Mouse (Mus musculus): Measurements from ENCODE around the gene Trp53tg5.

DNA sequence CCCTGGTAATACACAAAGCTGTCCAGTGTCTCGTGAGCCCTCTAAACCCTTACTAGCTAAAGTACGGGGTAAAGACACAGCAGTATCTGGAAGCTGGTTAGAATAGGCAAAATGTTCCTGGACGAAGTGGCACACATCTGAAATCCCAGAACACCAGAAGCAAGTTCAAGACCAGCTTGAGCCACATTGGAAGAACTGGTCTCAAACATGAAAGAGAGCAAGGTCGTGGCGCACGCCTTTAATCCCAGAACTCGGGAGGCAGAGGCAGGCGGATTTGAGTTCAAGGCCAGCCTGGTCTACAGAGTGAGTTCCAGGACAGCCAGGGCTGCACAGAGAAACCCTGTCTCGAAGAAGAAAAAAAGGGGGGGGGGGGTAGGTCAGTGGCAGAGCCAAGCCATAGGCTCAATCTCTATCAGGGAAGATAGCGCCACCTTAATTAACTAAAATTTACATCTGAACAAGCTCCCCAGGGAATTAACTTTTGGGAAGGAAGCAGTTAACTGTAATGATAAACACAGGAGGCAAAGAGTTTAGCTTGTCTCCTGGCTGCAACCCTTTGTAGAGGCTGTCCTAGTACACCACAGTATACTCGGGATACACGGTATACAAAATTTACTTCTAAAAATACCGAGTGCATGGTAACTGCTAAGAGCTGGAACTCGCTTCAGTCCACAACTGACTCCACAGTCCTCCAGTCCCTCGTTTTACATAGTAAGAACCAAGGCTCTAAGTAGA lies 43.5 kb downstream of the Trp53tg5 start:
- TF ChIP-seq GATA1 (IDR thresholded peaks at IDR 0.05; ENCODE audit: borderline replicate concordance, low read length), result no peak
- TF ChIP-seq FLI1 (IDR thresholded peaks at IDR 0.05; ENCODE audit: low read length), result no peak

Data from megakaryocyte, embryonic 14.5 days (primary cell).